Comparison of ENCODE assay signal across 8 mouse cellular contexts in genomic region chr11:29246883-29247650, GRCm38 (mm10). TPM values are rescaled to one million over a fixed set of nuclear protein-coding genes. Genes with fewer than 3 reads are reported as not detected.
DNase-seq lines count a peak whose midpoint lies in the region; ATAC-seq and TF ChIP-seq lines count a peak whose summit lies in the region.

Gene Cfap36 (minus strand): TSS chr11:29247409.

- H3K36me3 ChIP-seq in MEL (ENCODE audit: control insufficient read depth in 1 of 2, insufficient read depth in 2 of 2, low read length in 2 of 2), result peaks cover 0 to 25% of the 10 kb centered on the region in 2 experiments; a peak in 3 of 4 replicates
- H3K36me3 ChIP-seq in forebrain, postnatal 0 days (ENCODE audit: insufficient read depth), result peaks cover 7% of the 10 kb centered on the region
- H3K36me3 ChIP-seq in lung, embryonic 15.5 days, result peaks cover 13% of the 10 kb centered on the region; the same call in 1 of the 2 replicates

- TF ChIP-seq RAD21 in MEL (IDR thresholded peaks at IDR 0.05; ENCODE audit: low read depth, low read length), result no peak

- TF ChIP-seq EP300 in MEL (IDR thresholded peaks at IDR 0.05; ENCODE audit: low read depth in 1 of 2, low read length in 2 of 2), result no peak; a peak in 1 of 4 replicates

- peak; percentile 99 for DNase-seq in MEL (ENCODE audit: low read depth, low spot score)
- peak; percentile 89 to 96 for DNase-seq in cerebellum, adult 2 months
- peak; percentile 98 for DNase-seq in forebrain, postnatal 0 days
- DNase-seq in heart, postnatal 4 days, result peak; percentile 92
- peak; percentile 94 to 95 for DNase-seq in layer of hippocampus, adult 8-10 months (ENCODE audit: low spot score in 2 of 2)
- DNase-seq in ovary, adult 18-20 months (ENCODE audit: low spot score), result peak; percentile 91
- peak; percentile 97 for DNase-seq in thymus, postnatal 0 days (ENCODE audit: low spot score)

- peak; percentile 46 to 68 for TF ChIP-seq POLR2A in MEL (IDR thresholded peaks at IDR 0.05; ENCODE audit: control insufficient read depth in 1 of 2, insufficient read depth in 1 of 2, low read depth in 1 of 2, low read length in 2 of 2, poor library complexity in 1 of 2)
- TF ChIP-seq POLR2A in cerebellum, adult 2 months (IDR thresholded peaks at IDR 0.05; ENCODE audit: borderline replicate concordance, insufficient read depth, low read length), result peak; percentile 43; the same call in 1 of the 2 replicates

- peak within 1 kb of the TSS; percentile 38 for H3K27ac ChIP-seq in MEL (ENCODE audit: control insufficient read depth, low read depth, low read length)
- H3K27ac ChIP-seq in cerebellum, adult 2 months (ENCODE audit: insufficient read depth, low read length), result 0 out of 2 replicates have a peak within 1 kb of the TSS, but pooled peaks have one; percentile 4
- peak within 1 kb of the TSS; percentile 94 for H3K27ac ChIP-seq in forebrain, postnatal 0 days (ENCODE audit: low read depth, low read length)
- peak within 1 kb of the TSS; percentile 55 for H3K27ac ChIP-seq in lung, embryonic 15.5 days

- WGBS in cerebellum, adult 2 months, result under 1% methylated on average over 53 of the region's 53 CpGs
- 1% methylated on average over 53 of the region's 53 CpGs for WGBS in forebrain, postnatal 0 days
- WGBS in lung, embryonic 15.5 days, result under 1% methylated on average over 53 of the region's 53 CpGs

- H3K4me1 ChIP-seq in MEL (ENCODE audit: control insufficient read depth in 1 of 2, insufficient read depth in 2 of 2, low read length in 2 of 2), result peaks cover 5 to 7% of the 10 kb centered on the region in 2 experiments; a peak in 2 of 4 replicates
- peaks cover 3% of the 10 kb centered on the region; the same call in 1 of the 2 replicates for H3K4me1 ChIP-seq in cerebellum, adult 2 months (ENCODE audit: control insufficient read depth, insufficient read depth, low read length)
- H3K4me1 ChIP-seq in forebrain, postnatal 0 days (ENCODE audit: insufficient read depth), result peaks cover 11% of the 10 kb centered on the region
- H3K4me1 ChIP-seq in lung, embryonic 15.5 days, result peaks cover 12% of the 10 kb centered on the region

- no peak for TF ChIP-seq CTCF in MEL (IDR thresholded peaks at IDR 0.05 in 2 of 3, conservative IDR thresholded peaks at IDR 0.05 in 1 of 3; ENCODE audit: control insufficient read depth in 1 of 3, insufficient read depth in 1 of 3, low read depth in 2 of 3, low read length in 3 of 3, poor library complexity in 1 of 3, severe bottlenecking in 1 of 3)
- TF ChIP-seq CTCF in cerebellum, adult 2 months (IDR thresholded peaks at IDR 0.05; ENCODE audit: borderline replicate concordance, insufficient read depth, low read depth, low read length), result no peak
- TF ChIP-seq CTCF in forebrain, postnatal 0 days (IDR thresholded peaks at IDR 0.05; ENCODE audit: low read depth), result no peak

- peak within 1 kb of the TSS; percentile 93 to 96 for H3K4me3 ChIP-seq in MEL (ENCODE audit: control insufficient read depth in 1 of 2, insufficient read depth in 1 of 2, low read depth in 2 of 2, low read length in 2 of 2)
- H3K4me3 ChIP-seq in cerebellum, adult 2 months (replicated peaks; ENCODE audit: insufficient read depth, low read depth, low read length), result peak within 1 kb of the TSS; percentile 71
- peak within 1 kb of the TSS; percentile 97 for H3K4me3 ChIP-seq in forebrain, postnatal 0 days (ENCODE audit: low read depth, low read length)
- peak within 1 kb of the TSS; percentile 77 for H3K4me3 ChIP-seq in lung, embryonic 15.5 days

- peak within 1 kb of the TSS; percentile 61 for H3K4me2 ChIP-seq in forebrain, postnatal 0 days (ENCODE audit: low read depth)
- peak within 1 kb of the TSS; percentile 79 for H3K4me2 ChIP-seq in lung, embryonic 15.5 days

- peak within 1 kb of the TSS; percentile 74 for H3K9ac ChIP-seq in MEL (ENCODE audit: control insufficient read depth, low read depth, low read length, poor library complexity, severe bottlenecking)
- peak within 1 kb of the TSS; percentile 79 for H3K9ac ChIP-seq in forebrain, postnatal 0 days
- H3K9ac ChIP-seq in lung, embryonic 15.5 days, result peak within 1 kb of the TSS; percentile 56

- ATAC-seq in forebrain, postnatal 0 days, result peak; percentile 100
- ATAC-seq in lung, embryonic 15.5 days (ENCODE audit: borderline replicate concordance, extremely low read depth, low FRiP score, low TSS enrichment), result peak; percentile 100

- H3K9me3 ChIP-seq in MEL (replicated peaks; ENCODE audit: insufficient read depth, low read length), result no peaks in the 10 kb centered on the region
- no peaks in the 10 kb centered on the region for H3K9me3 ChIP-seq in forebrain, postnatal 0 days (ENCODE audit: low read length)
- H3K9me3 ChIP-seq in lung, embryonic 15.5 days, result no peaks in the 10 kb centered on the region

- H3K79me2 ChIP-seq in MEL (ENCODE audit: control insufficient read depth, insufficient read depth, low read length, poor library complexity), result peaks cover 4% of the 10 kb centered on the region; the same call in 1 of the 2 replicates

- no peaks in the 10 kb centered on the region for H3K27me3 ChIP-seq in MEL (ENCODE audit: control insufficient read depth in 1 of 2, insufficient read depth in 2 of 2, low read length in 2 of 2)
- no peaks in the 10 kb centered on the region for H3K27me3 ChIP-seq in cerebellum, adult 2 months (ENCODE audit: control insufficient read depth, insufficient read depth, low read length)
- H3K27me3 ChIP-seq in forebrain, postnatal 0 days (ENCODE audit: insufficient read depth, low read length), result no peaks in the 10 kb centered on the region
- no peaks in the 10 kb centered on the region for H3K27me3 ChIP-seq in lung, embryonic 15.5 days

TF ChIP-seq in MEL, 35 proteins besides CTCF, POLR2A, EP300 and RAD21:
- TF ChIP-seq RCOR1 (IDR thresholded peaks at IDR 0.05; ENCODE audit: low read depth, low read length) (no peak), CHD2 (IDR thresholded peaks at IDR 0.05; ENCODE audit: low read length) (peak; percentile 77), SIN3A (IDR thresholded peaks at IDR 0.05; ENCODE audit: low read length) (peak; percentile 98), NELFE (IDR thresholded peaks at IDR 0.05; ENCODE audit: low read depth, low read length) (peak; percentile 69), ETS1 (IDR thresholded peaks at IDR 0.05; ENCODE audit: low read depth, low read length) (no peak), NRF1 (IDR thresholded peaks at IDR 0.05; ENCODE audit: insufficient read depth, low read depth, low read length, poor library complexity, severe bottlenecking) (peak; percentile 55; the same call in 1 of the 2 replicates), TCF12 (IDR thresholded peaks at IDR 0.05; ENCODE audit: low read depth, low read length) (0 out of 2 replicates have a peak, but pooled peaks have one; percentile 14), MAX (IDR thresholded peaks at IDR 0.05; ENCODE audit: low read length) (0 out of 2 replicates have a peak, but pooled peaks have one; percentile 57), MYB (IDR thresholded peaks at IDR 0.05; ENCODE audit: low read depth, low read length) (peak; percentile 64), ZMIZ1 (IDR thresholded peaks at IDR 0.05; ENCODE audit: low read depth, low read length) (peak; percentile 25; the same call in 1 of the 2 replicates), MXI1 (IDR thresholded peaks at IDR 0.05; ENCODE audit: low read depth, low read length) (peak; percentile 85), HCFC1 (IDR thresholded peaks at IDR 0.05; ENCODE audit: low read depth, low read length) (peak; percentile 83), ELF1 (IDR thresholded peaks at IDR 0.05; ENCODE audit: low read depth, low read length) (peak; percentile 99), POLR2AphosphoS5 (IDR thresholded peaks at IDR 0.05; ENCODE audit: borderline replicate concordance, low read depth, low read length) (no peak), USF2 (IDR thresholded peaks at IDR 0.05; ENCODE audit: borderline replicate concordance in 1 of 2, insufficient read depth in 1 of 2, low read depth in 1 of 2, low read length in 2 of 2) (no peak), MYC (IDR thresholded peaks at IDR 0.05; ENCODE audit: low read depth, low read length) (no peak), ZNF384 (IDR thresholded peaks at IDR 0.05; ENCODE audit: low read depth, low read length) (no peak), MAZ (IDR thresholded peaks at IDR 0.05; ENCODE audit: low read depth, low read length) (peak; percentile 90), TBP (IDR thresholded peaks at IDR 0.05; ENCODE audit: low read depth, low read length) (peak; percentile 69), CHD1 (IDR thresholded peaks at IDR 0.05; ENCODE audit: low read depth, low read length) (no peak; the same call in 1 of the 2 replicates)

RNA-seq across cellular contexts. Expression of gene Cfap36, which starts in this region (rescaled TPM):
- 18.7 and 18.8 TPM in 2 replicates for total RNA-seq in MEL (2012; rRNA removed)
- 10 to 100 TPM in 1 of 2 experiments, not detected in 1; 17.8 TPM for polyA plus RNA-seq in MEL (2012; ENCODE audit: insufficient read depth in 1 of 2, insufficient read length in 2 of 2, low read depth in 1 of 2, low replicate concordance in 2 of 2, missing spikeins in 1 of 2)
- 72.1 and 83.7 TPM in 2 replicates for polyA plus RNA-seq in cerebellum, adult 2 months (2012; rRNA removed)
- 91.5 and 96.6 TPM in 2 replicates for total RNA-seq in forebrain, postnatal 0 days (2014; rRNA removed)
- polyA plus RNA-seq in forebrain, postnatal 0 days (2015; fragmentation: Nextera tagmentation; extraction: Ambion mirVana), result 137 and 142 TPM in 2 replicates
- 10 to 100 TPM; 23.7 to 25.8 TPM for total RNA-seq in heart, postnatal 4 days (2021)
- total RNA-seq in layer of hippocampus, adult 8-10 months (2022), result 100 to 1,000 TPM; 116 to 133 (median 130) TPM
- polyA plus RNA-seq in lung, embryonic 15.5 days (2015; fragmentation: Nextera tagmentation; extraction: Ambion mirVana), result 60.1 and 66.2 TPM in 2 replicates
- polyA plus RNA-seq in thymus, postnatal 0 days (2015; fragmentation: Nextera tagmentation; extraction: Ambion mirVana), result 62.2 and 67.1 TPM in 2 replicates

Comparison
In these comparisons a context has a peak if more than half of its experiments do, and no peak if none do; other contexts are left out.
1. Peak in every context shown above with its lines: DNase-seq, ATAC-seq, H3K4me3 ChIP-seq and H3K27ac ChIP-seq.
2. H3K27ac ChIP-seq: peak in every context shown above with its lines; median percentile 94 in forebrain, postnatal 0 days; 55 in lung, embryonic 15.5 days; 38 in MEL; 4 in cerebellum, adult 2 months.